Mouse (Mus musculus): Measurements from ENCODE around the gene Stac3.

Gene Stac3

DNA sequence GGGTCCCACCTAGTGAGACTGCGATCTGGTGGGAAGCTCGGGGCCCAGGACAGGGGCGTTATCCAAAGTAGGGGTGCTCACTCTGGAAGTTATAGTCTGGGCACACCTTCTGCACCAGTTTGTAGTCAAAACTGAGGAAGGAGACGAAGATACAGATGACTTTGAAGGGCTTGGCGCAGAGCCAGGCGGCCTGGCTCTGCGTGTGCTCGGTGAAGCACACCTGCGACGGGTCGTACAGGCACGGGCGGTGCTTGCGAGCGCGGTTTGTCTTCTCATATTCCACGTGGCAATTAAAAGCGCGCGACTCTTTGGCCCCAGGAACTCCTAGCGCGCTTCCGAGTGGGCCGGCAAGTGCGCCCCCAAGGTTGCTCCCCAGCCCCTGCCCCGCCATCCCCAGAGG, 24.6 kb downstream of the Stac3 start:
- peak; percentile 77 for DNase-seq

DNA sequence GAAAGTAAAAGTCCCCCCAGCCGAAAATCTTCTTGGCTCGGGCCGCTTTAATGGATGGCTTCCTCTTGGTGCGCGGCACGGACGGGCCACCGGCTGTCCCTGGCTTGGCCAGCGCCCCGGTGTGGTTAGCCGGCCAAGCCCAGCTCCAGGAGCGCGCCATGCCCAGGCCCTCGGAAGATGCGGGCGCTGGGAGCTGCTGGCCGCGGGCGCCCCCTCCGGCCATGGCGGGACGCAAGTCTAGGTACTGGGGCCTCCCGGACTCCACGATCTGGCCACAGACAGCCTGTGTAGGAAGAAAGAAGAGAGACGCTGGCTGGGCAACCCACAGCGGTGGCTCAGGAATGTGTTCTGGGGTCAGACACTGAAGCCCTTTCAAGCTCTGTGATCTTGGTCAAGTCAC, 25.2 kb downstream of the Stac3 start:
- peak; percentile 65 for DNase-seq

GRCm38 (mm10) chr10:127527481-127527880, 26.0 kb downstream of the Stac3 start:
- no peak for DNase-seq

DNA sequence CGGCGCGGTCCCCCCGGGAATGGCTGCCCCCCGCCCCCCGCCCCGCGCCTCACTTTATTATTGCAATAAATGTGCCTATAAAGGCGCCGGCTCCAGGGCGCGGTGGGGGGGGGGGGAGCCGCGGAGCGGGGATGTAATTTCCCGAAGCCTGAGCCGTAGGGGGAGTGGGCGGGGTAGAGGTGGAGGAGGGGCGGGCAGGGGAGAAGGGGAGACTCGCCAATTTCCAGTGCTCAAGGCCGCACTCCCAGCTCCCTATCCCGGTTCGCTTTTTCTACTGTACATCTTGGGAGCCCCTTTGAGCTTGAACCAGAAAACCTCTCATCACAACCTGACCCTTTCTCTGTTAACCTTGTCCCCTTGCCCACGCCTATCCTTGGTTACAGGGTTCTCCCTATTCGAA, 29.5 kb downstream of the Stac3 start:
- DNase-seq = no peak

DNA sequence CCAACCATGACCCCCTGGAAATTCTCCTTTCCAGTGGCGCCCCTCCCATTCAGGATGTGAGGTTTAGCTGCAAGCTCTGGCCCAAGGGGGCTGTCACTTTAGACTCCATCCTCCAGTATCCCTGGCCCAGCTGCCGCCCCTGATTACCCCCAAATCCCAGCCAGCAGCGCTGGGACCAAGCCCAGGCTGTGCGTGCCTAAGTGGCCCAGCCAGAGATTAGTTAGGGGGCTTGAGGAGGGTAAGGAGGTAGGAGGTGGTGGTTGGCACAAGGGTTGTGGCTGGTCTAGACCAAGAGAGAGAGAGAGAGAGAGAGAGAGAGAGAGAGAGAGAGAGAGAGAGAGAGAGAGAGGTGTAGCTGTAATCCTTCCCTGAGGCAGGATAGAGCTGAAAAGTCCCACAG, 30.1 kb downstream of the Stac3 start:
- no peak for DNase-seq

DNA sequence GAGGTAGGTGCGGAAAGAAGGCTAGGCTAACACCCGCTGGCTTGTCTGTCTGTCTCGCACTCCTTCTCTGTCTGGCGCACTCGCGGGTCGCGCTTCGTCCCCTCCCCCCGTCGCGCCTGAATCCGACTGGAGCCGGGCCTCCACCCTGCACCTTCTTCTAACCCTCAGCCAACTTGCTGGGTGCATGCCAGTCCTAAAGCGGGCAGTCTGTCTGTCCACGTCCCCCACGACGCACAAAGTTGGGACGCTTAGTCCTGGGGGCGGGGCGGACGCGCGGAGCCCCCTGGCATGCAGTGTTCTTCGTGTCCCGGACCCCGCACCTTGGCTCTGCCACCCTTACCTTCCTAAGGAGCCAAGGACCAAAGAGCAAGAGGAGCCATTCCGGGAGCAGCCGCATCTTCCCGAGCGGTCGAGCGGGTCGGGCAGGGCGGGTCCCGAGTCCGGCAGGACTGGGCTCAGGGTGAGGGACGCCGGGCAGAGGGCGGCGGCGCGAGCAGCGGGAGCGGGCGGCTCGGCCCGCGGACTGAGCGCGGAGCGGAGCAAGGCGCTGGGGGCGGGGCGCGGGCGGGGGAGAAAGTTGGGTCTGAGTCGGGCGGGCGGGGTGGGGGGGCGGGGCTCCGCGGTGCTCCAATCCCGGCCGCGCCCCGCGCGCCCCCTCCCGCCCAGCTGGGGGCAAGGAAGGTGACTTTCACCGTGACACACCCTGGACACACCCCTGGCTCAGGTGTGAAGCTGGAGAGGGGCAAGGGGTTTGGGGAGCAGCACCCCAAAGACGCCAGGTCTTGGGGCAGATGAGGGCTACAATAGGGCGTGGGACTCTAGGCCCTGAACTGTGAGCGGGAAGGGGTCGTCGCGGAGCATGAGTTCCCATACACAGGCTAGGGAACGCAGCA, 32.8 kb downstream of the Stac3 start, which contains the start of gene Nxph4:
Gene Nxph4, minus strand, starts transcription at position 524 of the 893 bp plus-strand sequence.
- peak; percentile 51 for DNase-seq

DNA sequence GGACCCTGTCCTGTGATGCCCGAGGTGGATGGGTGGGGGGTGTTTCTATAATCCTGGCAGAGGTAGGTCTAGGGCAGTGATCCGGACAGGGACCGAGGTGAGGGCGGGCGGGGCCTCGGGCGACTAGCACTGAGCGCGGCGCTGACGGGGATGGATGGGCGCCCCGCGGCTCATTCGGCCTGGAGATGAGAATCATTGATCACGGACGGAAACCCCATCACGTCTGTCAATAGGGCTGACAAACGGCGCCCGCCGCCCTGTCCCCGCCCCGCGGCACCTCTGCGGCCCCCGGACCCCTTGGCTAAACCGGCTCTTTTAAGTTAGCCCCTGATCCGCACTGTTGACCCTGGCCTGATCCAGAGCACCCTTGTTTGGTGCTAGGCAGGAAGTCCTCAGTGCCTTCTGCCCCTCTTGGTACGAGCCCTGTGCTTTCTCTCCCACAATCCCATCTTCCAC, 33.5 kb downstream of the Stac3 start:
- DNase-seq = peak; percentile 30

GRCm38 (mm10) chr10:127536586-127537314, 35.3 kb downstream of the Stac3 start:
- peak; percentile 75 for DNase-seq

DNA sequence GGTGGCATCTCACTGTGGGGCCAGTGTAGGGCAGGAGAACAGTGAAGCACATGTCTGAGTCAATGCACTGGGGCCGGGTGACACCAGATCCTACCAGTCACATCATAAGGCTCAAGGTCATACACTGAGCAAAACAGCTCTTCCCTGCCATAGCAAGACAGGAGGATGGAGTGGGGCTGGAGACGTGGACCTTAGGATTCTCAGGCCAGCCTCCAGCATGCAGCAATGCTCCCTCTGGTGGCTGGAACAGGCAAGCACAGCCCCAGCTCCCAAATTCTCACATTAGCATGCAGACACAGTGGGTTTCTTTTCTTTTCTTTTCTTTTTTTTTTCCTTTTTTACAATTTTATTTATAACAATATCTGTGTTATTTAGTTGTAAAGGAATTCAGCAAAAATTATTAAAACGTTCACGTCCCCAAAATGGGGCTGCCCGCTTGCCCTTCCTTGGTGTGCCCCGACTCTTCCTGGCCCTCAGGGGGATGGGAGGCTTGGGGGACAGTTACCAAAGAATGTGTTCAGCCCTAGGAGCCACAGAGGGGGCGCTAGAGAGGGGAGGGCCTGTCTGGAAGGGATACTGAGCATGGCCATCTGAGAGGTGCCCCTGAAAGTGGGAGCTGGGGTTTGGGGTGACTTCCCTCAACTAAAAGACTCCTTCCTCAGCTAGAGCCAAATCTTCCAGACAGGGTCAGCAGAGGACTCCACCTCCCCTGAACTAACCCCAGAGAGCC, 36.5 kb downstream of the Stac3 start:
- DNase-seq = peak; percentile 81

- no peak for DNase-seq
These were observed 40.0 kb downstream of the Stac3 start for GRCm38 (mm10) chr10:127541510-127541909.

GRCm38 (mm10) chr10:127542084-127542483, 40.6 kb downstream of the Stac3 start:
- DNase-seq = no peak

- DNase-seq = no peak
These were observed 41.2 kb downstream of the Stac3 start for GRCm38 (mm10) chr10:127542720-127543119.

GRCm38 (mm10) chr10:127543916-127544315, 42.4 kb downstream of the Stac3 start:
- DNase-seq = no peak

- DNase-seq = no peak
These were observed 42.9 kb downstream of the Stac3 start for GRCm38 (mm10) chr10:127544375-127544774.

DNA sequence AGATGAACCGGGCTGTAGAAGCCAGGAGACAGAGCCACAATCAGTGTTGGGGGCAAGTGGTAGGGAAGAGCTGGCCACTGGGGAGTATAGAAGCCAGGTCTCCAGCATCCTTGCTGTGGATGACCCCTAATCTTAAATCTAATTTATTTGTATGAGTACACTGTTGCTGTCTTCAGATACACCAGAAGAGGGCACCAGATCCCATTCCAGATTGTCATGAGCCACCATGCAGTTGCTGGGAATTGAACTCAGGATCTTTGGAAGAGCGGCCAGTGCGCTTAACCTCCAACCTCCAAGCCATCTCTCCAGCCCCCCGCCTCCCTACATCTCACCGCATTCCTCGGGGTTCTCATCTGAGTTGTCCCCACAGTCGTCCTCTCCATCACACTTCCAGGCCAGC, 45.0 kb downstream of the Stac3 start:
- DNase-seq = no peak

- DNase-seq = no peak
These were observed 46.8 kb downstream of the Stac3 start for GRCm38 (mm10) chr10:127548236-127548635.

DNA sequence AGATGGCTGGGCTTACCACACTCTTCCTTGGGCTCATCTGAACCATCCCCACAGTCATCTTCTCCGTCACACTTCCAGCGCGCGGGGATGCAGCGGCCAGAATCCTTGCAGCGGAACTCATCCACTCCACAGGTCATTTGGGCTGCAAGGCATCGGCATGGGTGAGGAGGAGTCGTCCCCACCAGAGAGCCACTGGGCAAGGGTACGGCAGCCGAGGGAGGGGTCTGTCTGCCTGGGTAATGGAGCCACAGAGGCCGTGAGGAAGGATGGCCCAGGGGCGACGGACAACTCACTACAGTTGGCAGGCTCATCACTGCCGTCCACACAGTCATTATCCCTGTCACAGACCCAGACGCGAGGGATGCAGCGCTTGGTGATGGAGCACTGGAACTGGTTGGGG, 48.4 kb downstream of the Stac3 start:
- DNase-seq = no peak

- peak; percentile 56 for DNase-seq
These were observed 54.2 kb downstream of the Stac3 start for GRCm38 (mm10) chr10:127555703-127556102.

DNA sequence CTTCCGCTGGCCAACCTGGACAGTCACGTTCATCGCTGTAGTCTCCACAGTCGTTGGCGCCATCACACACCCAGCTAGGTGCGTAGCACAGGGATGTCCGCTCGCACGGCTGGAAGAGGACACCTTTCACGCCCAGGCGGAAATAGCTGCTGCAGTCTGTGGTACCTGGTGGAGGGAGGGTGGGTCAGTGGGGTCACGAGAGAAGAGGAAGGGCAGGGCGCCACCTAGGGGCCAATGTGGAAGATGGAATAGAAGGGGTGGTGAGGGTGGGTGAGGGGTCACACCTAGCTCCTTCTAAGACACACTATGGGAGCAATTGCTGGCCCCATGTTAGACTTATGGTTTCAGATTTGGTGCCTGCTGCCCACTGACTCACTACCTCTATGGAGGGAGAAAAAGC, 55.9 kb downstream of the Stac3 start:
- peak; percentile 63 for DNase-seq

Measured in thymus, postnatal 4 days (tissue).